Mouse (Mus musculus): Measurements from ENCODE around the gene Gkn3.

Gene Gkn3

GRCm38 (mm10) chr6:87388877-87389276, at the start of gene Gkn3:
Gene Gkn3, minus strand, starts transcription at chr6:87388935.
- no peak for DNase-seq (ENCODE audit: low read depth, low spot score)

GRCm38 (mm10) chr6:87436745-87437144, 48.0 kb upstream of the Gkn3 start:
- DNase-seq (ENCODE audit: low read depth, low spot score) = no peak

GRCm38 (mm10) chr6:87435791-87436190, 47.1 kb upstream of the Gkn3 start:
- no peak for DNase-seq (ENCODE audit: low read depth, low spot score)

- no peak for DNase-seq (ENCODE audit: low read depth, low spot score)
These were observed 39.8 kb upstream of the Gkn3 start, which contains the start of gene Bmp10 for GRCm38 (mm10) chr6:87428487-87429044. Gene Bmp10, plus strand, starts transcription at chr6:87428994.

- no peak for DNase-seq (ENCODE audit: low read depth, low spot score)
These were observed 38.9 kb upstream of the Gkn3 start for GRCm38 (mm10) chr6:87427616-87428015.

GRCm38 (mm10) chr6:87426954-87427353, 38.2 kb upstream of the Gkn3 start:
- no peak for DNase-seq (ENCODE audit: low read depth, low spot score)

GRCm38 (mm10) chr6:87424037-87424816, 35.5 kb upstream of the Gkn3 start:
- DNase-seq (ENCODE audit: low read depth, low spot score) = no peak

- no peak for DNase-seq (ENCODE audit: low read depth, low spot score)
These were observed 33.6 kb upstream of the Gkn3 start for GRCm38 (mm10) chr6:87422304-87422703.

GRCm38 (mm10) chr6:87412011-87412410, 23.3 kb upstream of the Gkn3 start:
- peak; percentile 47 for DNase-seq (ENCODE audit: low read depth, low spot score)

- DNase-seq (ENCODE audit: low read depth, low spot score) = no peak
These were observed 12.7 kb upstream of the Gkn3 start for GRCm38 (mm10) chr6:87401456-87401855.

- DNase-seq (ENCODE audit: low read depth, low spot score) = no peak
These were observed 11.3 kb upstream of the Gkn3 start for GRCm38 (mm10) chr6:87399886-87400566.

GRCm38 (mm10) chr6:87399137-87399536, 10.4 kb upstream of the Gkn3 start:
- peak; percentile 55 for DNase-seq (ENCODE audit: low read depth, low spot score)

GRCm38 (mm10) chr6:87394783-87395182, 6.0 kb upstream of the Gkn3 start:
- no peak for DNase-seq (ENCODE audit: low read depth, low spot score)

GRCm38 (mm10) chr6:87393466-87394205, 4.9 kb upstream of the Gkn3 start:
- DNase-seq (ENCODE audit: low read depth, low spot score) = no peak

- DNase-seq (ENCODE audit: low read depth, low spot score) = no peak
These were observed 787 bp upstream of the Gkn3 start for GRCm38 (mm10) chr6:87389455-87389989.

GRCm38 (mm10) chr6:87386681-87387080, 2.1 kb downstream of the Gkn3 start:
- no peak for DNase-seq (ENCODE audit: low read depth, low spot score)

GRCm38 (mm10) chr6:87386203-87386602, 2.5 kb downstream of the Gkn3 start:
- DNase-seq (ENCODE audit: low read depth, low spot score) = peak; percentile 67

- DNase-seq (ENCODE audit: low read depth, low spot score) = no peak
These were observed 4.0 kb downstream of the Gkn3 start for GRCm38 (mm10) chr6:87384761-87385160.

- peak; percentile 71 for DNase-seq (ENCODE audit: low read depth, low spot score)
These were observed 4.6 kb downstream of the Gkn3 start for GRCm38 (mm10) chr6:87383926-87384691.

- DNase-seq (ENCODE audit: low read depth, low spot score) = no peak
These were observed 15.7 kb downstream of the Gkn3 start, which contains the start of gene Gkn2 for GRCm38 (mm10) chr6:87373057-87373456. Gene Gkn2, plus strand, starts transcription at chr6:87373357.

GRCm38 (mm10) chr6:87369223-87369622, 19.5 kb downstream of the Gkn3 start:
- no peak for DNase-seq (ENCODE audit: low read depth, low spot score)
